Mouse (Mus musculus): ENCODE data around the gene Tarbp2.

Gene Tarbp2

DNA sequence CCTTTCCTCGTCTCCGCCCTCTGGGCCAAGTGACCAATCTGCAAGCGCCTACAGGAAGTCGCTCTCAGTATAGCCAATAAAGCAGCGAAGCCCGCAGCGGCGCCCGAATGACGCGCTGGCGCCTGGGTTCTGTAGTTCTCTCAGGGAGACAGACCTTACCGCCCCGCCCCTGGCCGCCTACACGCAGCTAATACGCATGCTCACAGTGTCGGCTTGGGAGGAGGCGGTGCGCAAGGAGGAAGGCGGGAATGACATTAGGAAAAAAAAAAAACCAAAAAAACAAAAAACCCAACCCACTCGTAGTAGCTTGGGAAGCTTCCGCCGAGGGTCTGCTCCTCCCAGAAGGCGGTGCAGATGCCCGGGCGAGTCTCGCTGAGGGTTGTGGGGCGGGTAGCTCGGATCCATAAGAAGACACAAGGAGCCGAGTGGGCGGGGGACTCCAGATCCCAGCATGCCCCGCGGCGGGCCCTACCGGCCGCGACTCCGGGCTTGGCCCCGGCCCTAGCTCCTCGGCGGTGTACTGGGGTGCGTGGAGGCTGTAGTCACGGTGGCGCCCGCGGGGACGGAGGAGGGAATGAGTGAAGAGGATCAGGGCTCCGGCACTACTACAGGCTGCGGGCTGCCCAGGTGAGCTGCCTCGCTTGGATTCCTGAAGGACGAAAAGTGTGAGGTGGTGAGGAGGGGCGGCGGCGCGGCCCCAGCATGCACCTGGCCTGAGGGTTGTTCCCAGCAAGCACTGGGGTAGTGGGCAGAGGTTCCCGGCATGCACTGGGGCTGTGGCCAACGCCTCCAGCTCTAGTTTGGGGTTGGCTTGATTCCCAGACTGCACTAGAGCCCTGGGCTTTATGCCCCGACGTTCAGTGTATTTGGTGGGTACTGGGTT is at the start of gene Tarbp2:
Gene Tarbp2, plus strand, starts transcription at position 217 of the 883 bp plus-strand sequence.
- DNase-seq (ENCODE audit: low spot score) = peak; percentile 97

GRCm38 (mm10) chr15:102468675-102469370 is 49.2 kb upstream of the Tarbp2 start:
- DNase-seq (ENCODE audit: low spot score) = no peak

GRCm38 (mm10) chr15:102470183-102470604 is 47.8 kb upstream of the Tarbp2 start, which contains the start of gene Pcbp2:
TSS of gene Pcbp2 (plus strand) at chr15:102470539.
- DNase-seq (ENCODE audit: low spot score) = peak; percentile 88

DNA sequence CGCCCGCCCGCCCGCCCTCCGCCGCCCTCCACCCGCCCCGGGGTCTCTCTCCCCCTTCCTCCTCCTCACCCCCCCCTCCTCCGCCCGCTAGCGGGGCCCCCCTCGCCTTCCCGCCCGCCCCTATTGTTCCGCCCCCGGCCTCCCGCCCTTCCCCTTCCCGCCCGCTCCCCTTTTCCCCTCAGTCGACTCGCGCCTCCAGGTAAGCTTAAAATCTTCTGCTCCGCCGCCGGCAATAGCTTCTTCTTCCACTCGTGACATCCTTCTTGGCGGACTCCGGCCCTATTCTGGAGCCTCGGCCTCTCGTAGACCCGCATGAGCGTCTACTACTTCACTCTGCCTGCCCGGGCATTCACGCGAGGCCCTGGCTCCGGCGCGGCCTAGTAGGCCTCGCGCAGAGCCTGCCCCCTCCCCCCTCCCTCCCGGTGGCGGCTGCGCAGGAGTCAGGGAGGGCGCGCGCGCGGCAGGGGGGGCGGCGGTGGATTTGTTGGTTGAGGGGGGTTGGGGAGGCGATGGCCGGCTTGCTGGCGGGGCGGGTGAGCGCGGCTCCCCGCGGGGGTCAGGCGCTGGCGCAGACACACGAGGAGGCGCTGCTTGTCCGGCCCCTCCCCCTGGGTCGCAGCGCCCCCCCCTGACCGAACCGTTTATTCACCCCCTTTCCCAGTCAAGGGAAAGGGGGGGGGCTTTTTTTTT is 47.2 kb upstream of the Tarbp2 start:
- peak; percentile 59 for DNase-seq (ENCODE audit: low spot score)

DNA sequence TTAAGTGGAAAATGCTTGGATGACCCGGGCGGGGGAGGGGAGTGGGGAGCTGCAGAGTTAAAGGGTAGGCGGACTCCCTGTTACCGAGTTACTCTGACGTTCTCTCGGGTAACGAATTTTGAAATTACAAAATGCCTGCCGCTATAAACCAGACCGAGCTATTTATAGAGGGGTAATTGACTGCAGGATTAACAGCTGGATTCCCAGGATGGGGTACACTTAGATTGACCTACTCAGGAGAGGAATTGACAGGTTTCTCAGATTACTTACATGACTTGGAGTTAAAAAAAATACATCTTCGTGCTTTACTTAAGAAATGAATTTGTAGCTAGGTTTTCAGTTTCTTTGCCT is 46.7 kb upstream of the Tarbp2 start:
- no peak for DNase-seq (ENCODE audit: low spot score)

DNA sequence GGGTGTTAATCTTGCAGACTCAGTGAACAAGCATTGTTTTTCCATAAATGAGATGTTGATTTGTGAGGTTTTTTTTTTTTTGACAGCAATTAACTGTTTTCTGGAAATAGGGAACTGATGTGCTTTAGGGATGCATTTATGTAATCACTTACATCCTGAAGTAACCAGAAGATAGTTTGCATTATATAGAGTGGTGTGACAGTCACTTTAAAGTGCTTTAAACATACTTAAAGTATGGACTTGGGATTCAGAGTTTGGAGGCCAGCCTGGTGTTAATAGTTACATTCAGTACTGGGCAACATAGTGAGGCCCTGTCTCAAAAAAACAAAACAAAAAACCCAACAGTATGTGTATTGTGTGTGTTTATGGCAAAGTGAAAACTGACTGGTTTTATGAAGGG is 46.3 kb upstream of the Tarbp2 start:
- no peak for DNase-seq (ENCODE audit: low spot score)

- no peak for DNase-seq (ENCODE audit: low spot score)
Observed at GRCm38 (mm10) chr15:102473246-102473645, 44.7 kb upstream of the Tarbp2 start.

DNA sequence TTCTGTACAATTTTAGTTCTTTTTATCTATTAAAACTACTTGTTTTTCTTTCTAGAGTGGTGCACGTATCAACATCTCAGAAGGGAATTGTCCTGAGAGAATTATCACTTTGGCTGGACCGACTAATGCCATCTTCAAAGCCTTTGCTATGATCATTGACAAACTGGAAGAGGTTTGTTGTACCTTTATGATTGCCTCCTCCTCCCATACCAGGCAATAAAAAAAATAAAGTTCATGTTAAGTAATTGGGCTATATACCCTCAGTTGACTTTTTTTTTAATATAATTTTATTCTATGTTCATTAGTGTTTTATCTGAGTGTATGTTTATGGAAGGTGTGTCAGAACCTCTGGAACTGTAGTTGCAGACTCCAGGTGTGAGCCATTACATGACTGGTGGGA is 43.5 kb upstream of the Tarbp2 start:
- no peak for DNase-seq (ENCODE audit: low spot score)

DNA sequence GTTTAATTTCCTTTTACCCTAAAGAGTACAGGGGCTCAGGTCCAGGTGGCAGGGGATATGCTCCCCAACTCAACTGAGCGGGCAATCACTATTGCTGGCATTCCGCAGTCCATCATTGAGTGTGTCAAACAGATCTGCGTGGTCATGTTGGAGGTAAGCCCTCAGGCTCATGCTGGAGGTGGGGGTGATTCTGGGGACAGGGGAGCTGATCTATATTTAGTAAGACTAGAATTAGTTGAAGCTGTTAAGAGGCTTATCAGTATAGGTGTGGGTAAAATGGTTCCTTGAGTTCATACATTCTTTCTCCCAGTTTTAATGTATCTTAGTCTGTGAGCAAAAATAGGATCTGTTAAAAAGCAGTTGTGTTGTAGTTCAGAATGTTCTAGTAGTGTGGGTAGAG is 34.9 kb upstream of the Tarbp2 start:
- DNase-seq (ENCODE audit: low spot score) = no peak

GRCm38 (mm10) chr15:102485853-102486252 is 32.1 kb upstream of the Tarbp2 start:
- no peak for DNase-seq (ENCODE audit: low spot score)

DNA sequence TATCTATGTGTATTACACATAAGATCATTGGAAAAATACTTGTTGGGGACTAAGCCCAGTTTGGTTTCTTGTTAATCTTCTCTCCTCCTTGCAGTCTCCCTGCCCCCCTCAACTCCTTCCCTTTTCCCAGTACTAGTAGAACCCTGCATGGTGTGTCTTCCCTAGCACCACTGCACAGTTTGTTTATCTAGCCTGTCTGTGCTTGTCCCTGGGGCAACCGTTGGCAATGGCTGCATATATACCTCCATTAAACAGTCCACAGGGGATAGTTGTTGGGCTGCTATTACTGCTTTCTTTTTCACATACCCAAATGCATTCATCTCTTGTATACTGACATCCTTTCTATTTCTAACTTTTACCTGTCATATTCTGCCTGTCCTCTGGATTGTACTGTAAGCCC is 30.3 kb upstream of the Tarbp2 start:
- DNase-seq (ENCODE audit: low spot score) = no peak

GRCm38 (mm10) chr15:102498322-102498721 is 19.7 kb upstream of the Tarbp2 start:
- DNase-seq (ENCODE audit: low spot score) = no peak

DNA sequence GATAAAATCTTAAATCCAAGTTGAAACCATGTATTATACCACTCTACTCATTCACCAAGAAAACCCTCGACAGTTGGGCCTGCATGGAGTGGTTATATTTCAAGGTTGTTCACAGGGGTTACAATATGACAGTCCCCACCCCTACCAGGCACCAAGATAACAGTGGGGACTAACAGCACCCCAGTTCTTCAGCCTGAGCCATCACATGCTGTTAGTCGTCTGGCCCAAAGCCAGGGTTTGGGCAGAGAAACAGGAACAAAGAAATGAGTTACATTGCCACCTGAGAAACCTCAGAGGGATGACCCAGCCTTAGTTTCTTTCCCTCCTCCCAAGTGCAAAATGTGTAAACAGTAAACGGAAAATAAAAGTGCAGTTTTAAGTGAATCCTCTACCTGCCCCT is 18.6 kb upstream of the Tarbp2 start:
- DNase-seq (ENCODE audit: low spot score) = no peak

GRCm38 (mm10) chr15:102499851-102500250 is 18.1 kb upstream of the Tarbp2 start:
- no peak for DNase-seq (ENCODE audit: low spot score)

DNA sequence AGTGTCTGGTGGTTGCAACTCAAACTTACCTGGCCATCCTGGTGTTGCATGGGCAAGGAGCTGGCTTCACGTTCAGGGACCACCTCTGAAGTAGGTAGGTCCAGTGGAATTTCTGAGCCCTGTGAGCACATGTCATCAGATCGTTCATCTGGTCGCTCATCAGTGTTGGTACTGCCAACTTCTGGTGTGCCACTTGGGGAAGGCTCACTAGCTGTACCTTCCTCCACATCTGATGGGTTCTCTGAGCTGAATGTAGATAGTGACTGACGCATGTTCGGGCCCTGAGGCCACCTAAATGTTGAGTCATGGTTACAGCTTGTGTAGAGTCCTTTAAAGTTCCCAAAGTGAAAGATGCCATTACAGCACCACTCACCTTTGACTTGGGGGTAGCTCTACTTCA is 17.5 kb upstream of the Tarbp2 start:
- no peak for DNase-seq (ENCODE audit: low spot score)

GRCm38 (mm10) chr15:102501084-102501814 is 16.7 kb upstream of the Tarbp2 start:
- no peak for DNase-seq (ENCODE audit: low spot score)

- no peak for DNase-seq (ENCODE audit: low spot score)
Observed at GRCm38 (mm10) chr15:102502254-102502840, 15.6 kb upstream of the Tarbp2 start.

DNA sequence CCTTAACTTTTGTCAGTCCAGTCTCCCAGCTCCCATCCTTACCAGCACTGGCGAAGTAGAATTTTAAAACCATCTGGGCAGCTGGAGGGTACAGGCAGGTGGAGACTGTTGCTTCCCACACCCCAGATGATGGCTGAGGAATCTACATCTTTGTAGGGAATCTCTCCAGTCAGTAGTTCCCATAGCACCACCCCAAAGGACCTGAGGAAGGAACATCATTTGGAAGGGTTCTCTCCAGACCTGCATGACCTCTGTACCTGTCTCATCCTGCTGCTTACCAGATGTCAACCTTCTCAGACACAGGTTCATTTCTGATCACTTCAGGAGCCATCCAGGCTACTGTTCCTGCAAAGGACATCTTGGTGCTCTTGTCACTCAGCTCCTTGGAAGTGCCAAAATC is 14.5 kb upstream of the Tarbp2 start, which contains the start of gene Gm10337:
Gene Gm10337, plus strand, starts transcription at position 276 of the 400 bp plus-strand sequence.
- DNase-seq (ENCODE audit: low spot score) = no peak

DNA sequence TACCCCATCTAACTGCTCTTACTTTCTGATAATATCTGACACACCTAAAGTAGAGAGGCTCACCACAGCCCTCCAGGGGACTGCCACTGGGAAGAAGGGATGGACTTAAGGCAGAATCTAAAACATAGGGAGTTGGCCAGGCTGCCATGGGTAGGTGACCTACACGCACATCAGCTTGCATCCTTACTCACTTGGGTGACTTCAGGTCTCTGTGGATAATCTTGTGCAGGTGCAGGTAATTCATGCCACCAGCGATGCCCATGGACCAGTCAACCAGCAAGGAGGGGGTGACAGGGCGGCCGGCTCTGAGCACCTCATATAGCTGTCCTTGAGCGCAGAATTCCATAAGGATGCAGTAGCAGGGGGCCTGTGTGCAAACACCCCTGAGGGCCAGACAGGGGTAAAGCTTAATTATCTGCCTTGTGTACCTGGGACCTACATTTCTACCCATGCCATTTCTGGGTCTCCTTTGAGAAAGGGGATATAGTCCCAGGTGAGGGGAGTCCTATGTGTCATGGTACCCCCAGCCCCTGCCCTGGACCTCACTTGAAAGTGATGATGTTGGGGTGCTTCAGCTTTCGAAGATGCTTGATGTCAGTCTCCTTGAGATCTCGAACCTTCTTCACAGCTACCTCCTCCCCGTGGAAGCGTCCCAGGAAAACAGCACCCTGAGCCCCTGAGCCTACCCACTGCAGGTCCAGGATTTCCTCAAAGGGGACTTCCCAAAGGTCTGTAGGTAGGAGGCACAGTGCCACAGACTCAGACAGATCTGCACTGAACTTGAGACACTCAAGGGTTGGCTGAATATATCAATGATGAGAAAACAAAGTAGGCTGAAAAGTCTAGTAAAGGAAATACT is 13.8 kb upstream of the Tarbp2 start:
- no peak for DNase-seq (ENCODE audit: low spot score)

DNA sequence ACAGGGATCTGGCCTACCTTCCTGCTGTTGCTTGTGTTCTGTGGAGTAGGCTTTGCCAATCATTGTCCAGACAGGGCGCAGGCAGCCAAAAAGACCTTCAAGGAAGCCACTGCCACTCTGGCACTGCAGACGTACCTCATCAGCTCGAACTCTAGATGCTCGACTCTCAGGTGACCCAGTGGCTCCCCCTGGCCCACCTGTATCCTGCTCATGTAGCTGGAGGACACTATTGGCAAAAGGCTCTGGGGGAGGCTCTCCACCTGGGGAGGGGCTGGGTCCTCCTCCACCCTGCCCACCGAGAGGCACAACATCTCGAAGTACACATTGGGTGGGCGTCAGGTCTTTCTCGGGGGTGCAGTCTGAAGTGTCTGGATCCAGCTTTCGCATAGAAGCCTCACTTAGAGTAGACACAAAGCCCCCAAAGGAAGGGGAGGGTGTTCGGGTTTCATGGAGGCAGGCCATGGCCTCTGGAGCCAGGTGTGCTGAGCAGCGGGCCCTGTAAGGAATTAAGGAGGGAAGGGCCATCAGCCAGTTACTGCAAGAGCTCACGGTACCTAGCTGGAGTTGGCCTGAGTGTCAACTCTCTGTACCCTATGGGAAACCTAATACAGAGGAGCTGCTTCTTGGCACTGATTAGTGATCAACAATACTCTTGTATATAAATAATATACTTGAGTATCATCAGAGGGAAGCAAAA is 12.8 kb upstream of the Tarbp2 start:
- DNase-seq (ENCODE audit: low spot score) = no peak

Measured in ovary, postnatal 14 days (tissue).